Mouse (Mus musculus) midbrain, embryonic 15.5 days (tissue): Measurements from ENCODE around the gene Olfr1113. TPM values are rescaled to one million over a fixed set of nuclear protein-coding genes. Genes with fewer than 3 reads are reported as not detected.
"Not testable (repeated sequence)": the region's sequence is repeated elsewhere in the genome, so short reads cannot be mapped to it uniquely, and the experiment has no call there.

ENCODE experiments used
- ATAC-seq: fragments of 200-750 bp; cut with Nextera tagmentation; replicated peaks from 2 replicates; pipeline ENCODE4 v1.8.0; 2017; ENCODE audit warnings: moderate TSS enrichment
- H3K27ac ChIP-seq: fragments of 300-500 bp; sonication (generic); 2 replicates; pipeline ENCODE4 v1.5.1; 2015; ENCODE audit warnings: mild to moderate bottlenecking, inconsistent platforms
- H3K27me3 ChIP-seq: fragments of 300-500 bp; sonication (generic); replicated peaks from 2 replicates; pipeline ENCODE4 v1.6.1; 2015; ENCODE audit warnings: inconsistent platforms
- H3K36me3 ChIP-seq: fragments of 300-500 bp; sonication (generic); replicated peaks from 2 replicates; pipeline ENCODE4 v1.6.1; 2015; ENCODE audit warnings: inconsistent platforms
- H3K4me1 ChIP-seq: fragments of 300-500 bp; sonication (generic); 2 replicates; pipeline ENCODE4 v1.6.1; 2015; ENCODE audit warnings: inconsistent platforms
- H3K4me2 ChIP-seq: fragments of 300-500 bp; sonication (generic); 2 replicates; pipeline ENCODE4 v1.6.1; 2015; ENCODE audit warnings: inconsistent platforms, mild to moderate bottlenecking, moderate library complexity
- H3K4me3 ChIP-seq: fragments of 300-500 bp; sonication (generic); 2 replicates; pipeline ENCODE4 v1.5.1; 2015; ENCODE audit warnings: mild to moderate bottlenecking, inconsistent platforms
- H3K9ac ChIP-seq: fragments of 300-500 bp; sonication (generic); 2 replicates; pipeline ENCODE4 v1.6.1; 2015; ENCODE audit warnings: mild to moderate bottlenecking, inconsistent platforms
- H3K9me3 ChIP-seq: fragments of 300-500 bp; sonication (generic); 2 replicates; pipeline ENCODE4 v1.6.1; 2016; ENCODE audit warnings: inconsistent platforms
- WGBS: fragments of 180-500 bp; shearing (Covaris S2); methylation state at CpG from one replicate; pipeline ENCODE4 v1.1.7; 2015; ENCODE audit warnings: mixed read lengths; 5-methylcytosine and 5-hydroxymethylcytosine counted together
- microRNA-seq: library from miRNA; unstranded; fragments of <30 nt; microRNA quantifications from one replicate; pipeline ENCODE4, GENCODE M21; 2016
- polyA plus RNA-seq: library from polyadenylated mRNA; unstranded; fragments of >200 nt; fragmentation: Nextera tagmentation; extraction: Ambion mirVana; gene quantifications from 2 replicates; pipeline ENCODE4 v1.2.1, GENCODE M21; 2015

The Olfr1113 gene
- not detected in 2 replicates for polyA plus RNA-seq

DNA sequence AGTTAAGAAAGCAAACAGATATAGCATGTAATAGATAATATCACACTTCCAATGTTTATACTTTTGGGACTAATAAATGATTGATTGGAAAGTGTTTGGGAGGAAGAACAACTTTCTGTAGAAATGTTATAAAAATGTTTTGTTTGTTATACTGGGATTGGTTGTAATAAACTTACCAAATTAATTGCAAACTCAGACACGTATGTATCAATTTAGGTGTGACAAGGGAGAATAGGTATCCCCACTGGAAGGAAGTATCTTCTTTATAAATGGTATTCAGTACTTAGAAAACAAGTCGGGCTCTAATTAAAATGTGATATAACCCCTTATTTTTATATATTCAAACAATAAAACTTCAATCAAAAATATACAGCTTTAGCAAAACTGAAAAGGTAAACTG, at the start of gene Olfr1113:
Gene Olfr1113 (plus strand): TSS at position 301 of the 400 bp plus-strand sequence.
- ATAC-seq, result no peak

GRCm38 (mm10) chr2:87167731-87168130, 41.0 kb upstream of the Olfr1113 start:
- not testable (repeated sequence) for H3K27me3 ChIP-seq, H3K4me1 ChIP-seq, H3K36me3 ChIP-seq, H3K27ac ChIP-seq, H3K4me3 ChIP-seq, ATAC-seq, H3K9ac ChIP-seq, H3K9me3 ChIP-seq, H3K4me2 ChIP-seq
- WGBS, result 88% methylated on average over 2 of the region's 2 CpGs

More for the DNA sequence above, at the start of gene Olfr1113:
- H3K4me1 ChIP-seq, result no peaks in the 10 kb centered on the region
- H3K36me3 ChIP-seq, result no peaks in the 10 kb centered on the region
- H3K27ac ChIP-seq, result no peak within 1 kb of the TSS
- no peaks in the 10 kb centered on the region for H3K27me3 ChIP-seq
- WGBS, result 92% methylated on average over 2 of the region's 2 CpGs
- H3K9ac ChIP-seq, result no peak within 1 kb of the TSS
- no peaks in the 10 kb centered on the region for H3K9me3 ChIP-seq
- no peak within 1 kb of the TSS for H3K4me3 ChIP-seq
- no peak within 1 kb of the TSS for H3K4me2 ChIP-seq

DNA sequence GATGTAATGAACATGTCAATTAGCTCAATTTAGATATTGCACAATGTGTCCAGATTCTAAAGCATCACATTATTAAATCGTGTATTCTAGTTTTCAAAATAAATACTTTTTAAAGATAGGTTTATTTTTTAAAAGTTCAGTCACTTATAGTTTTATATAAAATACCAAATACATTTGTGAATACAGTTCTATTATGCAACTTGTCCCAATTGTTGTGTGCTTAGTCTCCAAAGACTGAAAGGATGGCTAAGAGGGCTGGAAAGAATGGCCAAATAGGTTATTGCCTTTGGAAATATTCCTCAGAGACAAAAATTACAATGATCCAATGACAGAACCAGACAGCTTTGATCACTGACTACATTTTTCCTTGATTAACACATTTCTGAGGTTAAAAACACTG, 21.3 kb upstream of the Olfr1113 start, which contains the start of gene Olfr1112:
Gene Olfr1112 (plus strand): TSS at position 301 of the 400 bp plus-strand sequence.
- Histone ChIP-seq H3K36me3 (no peaks in the 10 kb centered on the region), H3K4me3 (no peak within 1 kb of the TSS), H3K27ac (no peak within 1 kb of the TSS), H3K9ac (no peak within 1 kb of the TSS), H3K4me1 (no peaks in the 10 kb centered on the region), H3K9me3 (no peaks in the 10 kb centered on the region), H3K4me2 (no peak within 1 kb of the TSS), H3K27me3 (no peaks in the 10 kb centered on the region)
- 88% methylated on average over 1 of the region's 1 CpGs for WGBS
- ATAC-seq, result no peak

GRCm38 (mm10) chr2:87247713-87248112, 38.9 kb downstream of the Olfr1113 start, which contains the start of gene Olfr1115:
Olfr1115 (plus strand) TSS chr2:87248013.
- 92% methylated on average over 2 of the region's 2 CpGs for WGBS
- ATAC-seq, result no peak
- H3K27me3 ChIP-seq, result no peaks in the 10 kb centered on the region
- H3K4me3 ChIP-seq, result no peak within 1 kb of the TSS
- no peak within 1 kb of the TSS for H3K27ac ChIP-seq
- no peak within 1 kb of the TSS for H3K4me2 ChIP-seq
- no peak within 1 kb of the TSS for H3K9ac ChIP-seq
- no peaks in the 10 kb centered on the region for H3K36me3 ChIP-seq
- H3K9me3 ChIP-seq, result no peaks in the 10 kb centered on the region
- H3K4me1 ChIP-seq, result no peaks in the 10 kb centered on the region

Small RNAs within 50 kb of the gene (microRNA-seq; reads per million reads assigned to microRNA genes)
- gene Gm27438, result not detected

Other genes starting within 250 kb of the Olfr1113 start
- not detected in 2 replicates for gene Olfr1099, start 248.3 kb upstream of the Olfr1113 start, polyA plus RNA-seq
- not detected in 2 replicates for gene Olfr1100, start 229.0 kb upstream of the Olfr1113 start, polyA plus RNA-seq
- not detected in 2 replicates for gene Olfr1101, start 217.7 kb upstream of the Olfr1113 start, polyA plus RNA-seq
- gene Olfr1102, start 210.6 kb upstream of the Olfr1113 start, polyA plus RNA-seq, result not detected in 2 replicates
- not detected in 2 replicates for gene Olfr1104, start 181.9 kb upstream of the Olfr1113 start, polyA plus RNA-seq
- not detected in 2 replicates for gene Olfr1105, start 172.4 kb upstream of the Olfr1113 start, polyA plus RNA-seq
- not detected in 2 replicates for gene Olfr1106, start 156.7 kb upstream of the Olfr1113 start, polyA plus RNA-seq
- not detected in 2 replicates for gene Olfr1107, start 133.2 kb upstream of the Olfr1113 start, polyA plus RNA-seq
- not detected in 2 replicates for gene Olfr1109, start 113.0 kb upstream of the Olfr1113 start, polyA plus RNA-seq
- gene Olfr259, start 94.4 kb upstream of the Olfr1113 start, polyA plus RNA-seq, result not detected in 2 replicates
- gene Olfr1110, start 68.7 kb upstream of the Olfr1113 start, polyA plus RNA-seq, result not detected in 2 replicates
- not detected in 2 replicates for gene Olfr1111, start 56.3 kb upstream of the Olfr1113 start, polyA plus RNA-seq
- gene Olfr1112, start 21.2 kb upstream of the Olfr1113 start, polyA plus RNA-seq, result not detected in 2 replicates
- not detected in 2 replicates for gene Olfr1115, start 39.0 kb downstream of the Olfr1113 start, polyA plus RNA-seq
- not detected in 2 replicates for gene Olfr1116, start 58.6 kb downstream of the Olfr1113 start, polyA plus RNA-seq
- gene Olfr1118, start 98.6 kb downstream of the Olfr1113 start, polyA plus RNA-seq, result not detected in 2 replicates
- gene Olfr1120, start 145.8 kb downstream of the Olfr1113 start, polyA plus RNA-seq, result not detected in 2 replicates
- gene Olfr1121, start 160.9 kb downstream of the Olfr1113 start, polyA plus RNA-seq, result not detected in 2 replicates
- not detected in 2 replicates for gene Olfr1122, start 176.9 kb downstream of the Olfr1113 start, polyA plus RNA-seq
- gene Olfr1123, start 207.7 kb downstream of the Olfr1113 start, polyA plus RNA-seq, result not detected in 2 replicates
- gene Olfr1124, start 221.3 kb downstream of the Olfr1113 start, polyA plus RNA-seq, result not detected in 2 replicates
- not detected in 2 replicates for gene Olfr1126, start 245.0 kb downstream of the Olfr1113 start, polyA plus RNA-seq